Mouse (Mus musculus) limb, embryonic 15.5 days (tissue): ENCODE data around the gene Mmp13. TPM values are rescaled to one million over a fixed set of nuclear protein-coding genes. Genes with fewer than 3 reads are reported as not detected.

ENCODE experiments used
- polyA plus RNA-seq: library from polyadenylated mRNA; unstranded; fragments of >200 nt; fragmentation: Nextera tagmentation; extraction: Ambion mirVana; gene quantifications from 2 replicates; pipeline ENCODE4 v1.2.1, GENCODE M21; 2015

Mmp13 gene
- polyA plus RNA-seq, 1 experiment from 2014 or later = 14.3 TPM

Other genes with a start within 250 kb of the Mmp13 start
- gene Dync2h1, start 88.1 kb upstream of the Mmp13 start, polyA plus RNA-seq = 13.6 and 14.3 TPM in 2 replicates
- gene Dcun1d5, start 88.0 kb upstream of the Mmp13 start, polyA plus RNA-seq = 111 and 131 TPM in 2 replicates
- gene Mmp12, start 71.9 kb downstream of the Mmp13 start, polyA plus RNA-seq = 0.19 TPM in 1 of 2 replicates, not detected in the other
- not detected in 2 replicates for gene Mmp1b, start 115.5 kb downstream of the Mmp13 start, polyA plus RNA-seq
- gene Mmp3, start 173.3 kb downstream of the Mmp13 start, polyA plus RNA-seq = 0.31 TPM in 1 of 2 replicates, not detected in the other
- not detected in 2 replicates for gene Mmp10, start 229.8 kb downstream of the Mmp13 start, polyA plus RNA-seq